Mouse (Mus musculus): ENCODE results near the gene Tprn.

GRCm38 (mm10) chr2:25286837-25287636, 24.6 kb downstream of the Tprn start:
- no peak for TF ChIP-seq CTCF (IDR thresholded peaks at IDR 0.05; ENCODE audit: borderline replicate concordance, insufficient read depth, low read depth, low read length)
- TF ChIP-seq POLR2A (IDR thresholded peaks at IDR 0.05; ENCODE audit: borderline replicate concordance, insufficient read depth, low read length) = peak; percentile 14; the same call in 1 of the 2 replicates

All from cerebellum, adult 2 months (tissue).